Mouse (Mus musculus) kidney, postnatal 36 days (tissue): Measurements from ENCODE around the gene Mapkapk2.
"Not testable (repeated sequence)": the region's sequence is repeated elsewhere in the genome, so short reads cannot be mapped to it uniquely, and the experiment has no call there.

Experiments
- DNase-seq, 2 experiments: peaks; one replicate each; pipeline ENCODE4 v3.0.0; 2021 to 2022; ENCODE audit warnings: mixed read lengths in 2 of 2

The Mapkapk2 gene

DNA sequence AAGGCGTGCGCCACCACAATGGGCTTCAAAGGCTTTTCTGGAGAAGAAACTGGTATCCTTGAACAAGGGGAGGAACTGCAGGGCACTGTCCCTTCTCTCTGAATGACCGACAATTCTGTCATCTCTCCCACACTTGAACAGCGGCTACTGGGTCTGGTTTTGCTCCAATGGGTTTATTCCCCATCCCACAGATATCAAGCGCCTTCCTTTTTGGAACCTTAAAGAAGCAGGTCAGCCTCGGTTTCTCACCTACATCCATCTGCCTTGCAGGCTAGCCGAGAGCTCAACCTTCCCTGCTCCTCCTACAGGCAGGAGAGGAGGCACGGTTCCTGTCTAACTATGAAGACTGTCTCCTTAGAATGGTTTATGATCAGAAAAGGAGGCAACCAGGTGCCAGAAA, 48.7 kb downstream of the Mapkapk2 start:
- no peak for DNase-seq

DNA sequence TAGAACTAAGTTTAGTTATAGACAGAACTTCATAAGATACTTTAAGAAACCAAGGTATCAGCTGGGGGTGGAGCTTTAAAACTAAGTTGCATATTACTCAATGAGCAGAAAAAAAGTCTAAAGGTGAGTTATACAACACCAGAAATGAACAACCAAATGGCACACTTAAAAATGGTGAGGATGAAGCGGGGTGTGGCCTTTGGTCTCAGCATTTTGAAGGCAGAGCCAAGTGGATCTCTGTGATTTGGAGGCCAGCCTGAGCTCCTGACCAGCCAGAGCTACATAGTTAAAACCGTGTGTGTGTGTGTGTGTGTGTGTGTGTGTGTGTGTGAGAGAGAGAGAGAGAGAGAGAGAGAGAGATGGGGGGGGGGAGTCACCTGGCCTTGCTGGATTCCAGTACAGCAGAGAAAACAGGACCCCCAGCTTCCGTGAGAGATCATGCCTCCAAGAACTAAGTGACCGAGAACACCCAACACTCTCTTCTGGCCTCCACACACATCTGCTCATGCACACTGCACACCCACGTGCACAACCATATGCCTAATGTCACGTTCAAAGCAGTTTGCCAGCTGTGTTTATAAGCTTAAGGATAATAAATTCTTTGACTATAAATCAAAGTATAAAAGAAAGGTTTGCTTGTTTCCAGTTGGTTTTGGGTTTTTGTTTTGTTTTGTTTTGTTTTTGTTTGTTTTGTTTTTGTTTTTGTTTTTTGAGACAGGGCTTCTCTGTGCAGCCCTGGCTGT, 49.3 kb downstream of the Mapkapk2 start:
- peak; percentile 56 to 62 for DNase-seq

DNA sequence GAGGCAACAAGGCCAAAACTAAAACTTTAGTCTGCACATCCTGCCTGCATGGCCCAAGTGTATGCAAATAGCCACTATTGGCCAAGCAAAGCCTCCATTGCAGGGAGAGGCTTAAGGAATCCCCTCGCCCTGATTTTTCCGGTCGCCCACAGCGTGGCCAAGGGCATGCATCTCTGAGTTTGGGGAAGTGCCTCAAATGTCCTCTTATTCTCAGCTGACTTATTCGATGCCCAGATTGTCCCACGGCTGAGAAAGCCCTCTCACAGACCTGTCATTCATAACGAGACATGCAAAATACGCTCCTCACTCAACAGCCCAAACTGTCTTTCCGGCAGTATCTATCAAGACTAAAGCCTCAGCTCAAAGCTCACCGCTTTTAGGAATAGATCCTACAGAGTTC, 51.0 kb downstream of the Mapkapk2 start:
- DNase-seq: no peak

DNA sequence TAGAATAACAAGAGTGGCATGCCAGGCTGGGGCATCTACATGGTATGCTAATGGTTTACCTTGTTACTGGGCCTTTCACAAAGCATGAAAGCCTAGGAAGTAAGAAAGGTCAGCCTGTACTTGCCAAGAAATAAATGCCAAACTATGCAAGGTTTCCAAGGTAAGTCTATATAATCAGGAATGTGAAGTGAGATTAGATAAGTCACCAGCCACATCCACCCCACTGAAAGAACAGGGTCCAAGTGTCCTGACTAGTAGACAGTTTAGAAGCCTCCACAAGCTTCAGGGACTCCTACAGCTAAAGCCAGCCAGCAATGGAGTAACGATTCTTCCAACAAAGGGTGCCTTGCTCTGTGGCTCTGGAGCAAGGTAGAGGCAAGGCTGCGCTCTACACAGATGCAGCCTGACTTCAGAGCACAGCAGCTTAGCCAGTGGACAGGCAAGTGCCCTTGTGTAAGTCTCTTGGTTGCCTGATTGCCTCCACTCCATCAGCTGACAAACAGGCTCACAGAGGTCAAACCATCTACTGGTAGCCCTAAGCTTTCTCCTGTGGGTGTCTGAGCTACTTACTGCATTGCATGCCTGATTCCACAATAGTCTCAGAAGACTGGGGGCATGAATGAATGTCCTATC, 51.8 kb downstream of the Mapkapk2 start:
- no peak for DNase-seq

DNA sequence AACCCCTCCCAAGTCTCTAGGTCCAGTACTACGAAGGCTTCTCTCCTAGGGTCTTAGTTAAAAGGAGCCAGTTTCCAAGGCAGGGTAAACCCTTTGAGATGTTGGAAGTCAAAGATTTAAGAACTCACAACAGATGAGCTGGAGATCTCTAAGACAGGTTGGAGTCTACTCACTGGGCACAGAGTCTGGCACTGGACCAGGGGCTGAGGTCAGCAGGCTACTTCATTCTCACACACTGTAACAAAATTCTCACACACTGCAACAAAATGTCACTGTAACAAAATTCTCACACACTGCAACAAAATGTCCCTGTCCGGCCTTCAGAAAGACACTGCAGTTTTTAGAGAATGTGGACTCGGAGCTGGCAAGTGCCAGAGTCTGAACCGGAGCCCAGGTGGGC, 54.0 kb downstream of the Mapkapk2 start:
- DNase-seq: peak in 1 of 2 experiments; percentile 63

DNA sequence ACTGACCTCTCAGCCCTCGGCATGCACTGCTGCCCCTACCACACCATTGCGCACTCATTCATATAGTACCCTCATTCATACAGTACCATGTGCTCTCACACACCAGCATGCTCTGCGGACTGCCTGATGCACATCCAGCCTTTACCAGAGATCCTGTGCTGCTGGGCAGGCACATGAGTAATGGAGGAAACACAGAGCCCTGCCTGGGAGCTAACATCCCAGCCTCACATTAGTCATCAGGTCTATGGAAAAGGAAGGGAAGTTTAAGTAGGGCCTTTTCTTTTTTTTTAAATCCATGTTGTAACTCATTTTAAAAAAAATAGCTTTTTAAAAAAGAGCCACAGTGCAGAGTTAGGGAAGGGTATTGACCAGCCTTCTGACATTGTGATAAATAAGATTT, 54.9 kb downstream of the Mapkapk2 start:
- DNase-seq: no peak

DNA sequence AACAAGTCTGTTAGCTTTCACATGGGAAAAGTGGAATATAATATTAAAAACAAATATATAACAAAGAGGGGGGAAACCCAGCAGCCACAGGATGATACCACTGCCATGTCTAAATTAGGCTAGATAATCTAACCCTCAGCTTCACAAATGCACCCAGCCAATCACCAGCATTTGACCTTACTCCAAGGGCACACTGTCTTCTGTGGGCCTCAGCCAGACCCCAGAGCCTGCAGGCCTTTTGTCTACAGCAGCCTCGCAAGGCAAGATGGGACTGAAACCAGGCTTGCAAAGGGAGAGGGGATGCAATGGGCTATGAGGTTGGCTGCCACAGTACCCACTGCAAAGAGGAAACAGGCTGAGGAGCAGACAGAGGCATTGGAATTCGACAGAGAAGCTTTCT, 55.4 kb downstream of the Mapkapk2 start:
- no peak for DNase-seq

DNA sequence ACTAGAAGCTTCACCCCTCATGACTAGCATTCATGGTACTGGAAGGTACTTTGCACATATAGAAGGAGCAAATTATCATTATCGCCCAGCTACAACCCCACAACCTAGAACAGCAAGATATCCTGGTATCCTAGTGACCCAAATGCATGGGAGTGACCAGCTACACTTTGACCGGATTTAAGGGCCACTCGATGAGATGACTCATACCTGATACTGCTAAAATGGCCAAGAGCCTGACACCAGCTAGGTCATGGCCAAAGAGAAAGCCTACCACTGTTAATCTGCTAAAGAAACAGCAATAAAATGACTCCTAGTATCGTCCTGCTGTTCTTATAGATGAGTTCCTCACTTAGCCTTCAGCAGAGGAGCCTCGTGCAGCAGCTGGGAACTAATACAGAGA, 58.1 kb downstream of the Mapkapk2 start:
- no peak for DNase-seq

DNA sequence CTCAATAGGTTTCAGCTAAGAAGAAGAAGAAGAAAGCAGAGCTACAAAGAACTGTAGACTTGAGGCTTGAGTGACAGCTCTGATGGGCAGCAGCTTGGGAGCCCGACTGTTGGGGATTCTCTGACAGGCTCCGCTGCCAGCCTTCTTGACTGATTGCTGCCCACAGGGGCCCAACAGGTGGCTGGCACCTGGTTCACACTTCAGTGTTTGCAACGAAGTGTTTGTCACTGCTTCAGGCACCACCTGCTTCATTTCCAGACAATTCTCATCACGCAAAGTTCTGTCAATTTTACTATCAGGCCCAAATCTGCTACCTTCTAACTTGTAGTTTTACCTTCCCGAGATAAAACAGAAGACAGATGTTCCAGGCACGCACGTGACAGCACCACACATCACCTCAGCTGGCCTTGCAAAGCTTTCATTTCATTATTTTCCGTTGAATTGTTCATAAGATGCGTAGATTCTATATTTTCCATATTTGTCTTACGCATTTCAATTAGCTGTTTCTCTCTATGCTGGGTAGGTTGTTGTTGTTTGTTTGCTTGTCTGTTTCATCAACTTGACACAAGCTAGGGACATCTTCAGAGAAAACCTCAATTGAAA, 59.1 kb downstream of the Mapkapk2 start:
- DNase-seq: no peak

DNA sequence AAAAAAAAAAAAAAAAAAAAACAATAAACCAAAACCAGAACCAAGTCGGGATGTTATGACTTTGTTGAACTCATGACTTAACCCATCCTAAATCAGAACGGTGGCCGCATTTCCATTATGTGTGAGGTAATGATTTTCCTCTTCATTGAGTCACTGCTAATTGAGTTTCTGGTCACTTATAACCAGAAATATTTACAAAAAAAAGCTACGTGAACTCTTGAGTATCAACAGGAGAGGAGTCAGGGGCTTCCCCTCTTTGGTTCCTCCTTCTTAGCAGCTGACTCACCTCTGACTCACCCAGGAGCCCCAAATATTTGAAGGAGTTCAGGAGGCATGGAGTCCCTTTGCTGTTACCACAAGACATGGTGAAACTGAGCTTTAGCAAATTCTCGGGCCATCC, 59.6 kb downstream of the Mapkapk2 start:
- no peak for DNase-seq

DNA sequence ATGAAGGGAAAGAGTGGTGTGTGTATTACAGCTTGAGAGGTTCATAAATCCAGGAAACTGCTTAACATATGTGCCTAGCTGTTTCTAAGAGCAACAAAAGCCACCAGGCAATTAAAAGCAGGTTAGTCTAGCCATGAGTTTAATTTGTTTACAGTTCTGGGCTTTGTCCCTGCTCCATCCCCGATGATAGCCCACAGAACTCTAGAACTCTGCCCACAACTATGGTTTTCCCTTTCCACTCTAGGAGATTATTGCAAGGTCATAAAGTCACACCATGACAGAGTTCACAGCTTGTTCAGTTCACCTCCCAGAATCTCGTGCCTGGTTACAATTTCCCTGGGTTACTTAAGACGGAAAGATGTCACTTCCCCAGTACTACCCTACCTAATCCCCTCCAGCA, 66.4 kb downstream of the Mapkapk2 start:
- no peak for DNase-seq

DNA sequence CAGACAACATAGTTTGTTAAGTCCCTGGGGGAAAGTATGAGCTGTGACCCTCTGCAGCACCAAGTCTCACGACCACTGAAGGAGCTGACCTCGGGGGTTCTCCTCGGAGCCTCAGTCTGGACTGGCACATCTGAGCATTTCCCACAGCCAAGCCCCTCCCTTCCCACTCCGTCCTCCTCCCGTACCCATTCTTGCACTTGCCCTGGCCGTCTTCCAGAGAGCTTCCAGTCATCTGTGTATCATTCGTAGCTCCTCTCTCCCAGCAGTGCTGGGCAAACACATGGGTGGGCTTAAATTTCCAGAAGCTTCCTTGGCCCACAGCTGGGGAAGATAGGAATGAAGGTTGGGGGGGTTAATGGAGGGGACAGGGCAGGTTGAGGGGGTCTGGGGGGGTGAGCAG, 67.4 kb downstream of the Mapkapk2 start:
- DNase-seq: no peak

DNA sequence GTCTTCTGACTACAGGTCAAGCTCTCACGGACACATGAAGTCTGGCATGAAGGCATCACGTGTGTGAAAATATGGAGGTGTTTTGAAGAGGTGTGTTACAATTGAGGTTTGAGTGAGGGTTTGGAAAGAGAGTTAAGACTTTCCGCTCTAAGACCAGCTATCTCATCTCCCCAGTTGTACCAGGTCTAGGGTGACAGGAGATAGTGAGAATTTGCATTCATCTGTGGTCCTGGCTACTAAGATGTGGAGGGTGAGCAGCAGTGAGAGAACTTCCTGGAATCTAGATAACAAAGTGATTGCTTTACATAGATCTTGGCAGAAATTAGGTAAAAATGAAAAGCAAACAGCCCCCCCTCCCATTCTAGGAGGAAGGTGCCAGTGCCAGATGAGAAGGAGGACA, 68.4 kb downstream of the Mapkapk2 start:
- DNase-seq: no peak

DNA sequence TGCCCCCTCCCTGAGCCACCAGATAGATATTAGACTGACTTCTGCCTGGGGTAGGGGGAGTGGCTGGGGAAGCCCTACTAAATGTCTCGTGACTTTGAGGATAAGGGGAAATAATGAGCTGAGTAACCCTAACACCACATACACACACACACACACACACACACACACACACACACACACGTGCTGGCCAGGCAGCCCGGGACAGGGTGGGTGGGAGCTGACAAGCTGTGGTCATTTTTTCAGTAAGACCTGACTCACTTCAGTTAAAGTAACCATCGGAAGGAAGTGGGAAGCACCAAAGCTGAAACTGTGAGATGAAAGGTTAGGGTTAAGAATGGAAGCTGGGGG, 71.8 kb downstream of the Mapkapk2 start:
- DNase-seq: no peak

DNA sequence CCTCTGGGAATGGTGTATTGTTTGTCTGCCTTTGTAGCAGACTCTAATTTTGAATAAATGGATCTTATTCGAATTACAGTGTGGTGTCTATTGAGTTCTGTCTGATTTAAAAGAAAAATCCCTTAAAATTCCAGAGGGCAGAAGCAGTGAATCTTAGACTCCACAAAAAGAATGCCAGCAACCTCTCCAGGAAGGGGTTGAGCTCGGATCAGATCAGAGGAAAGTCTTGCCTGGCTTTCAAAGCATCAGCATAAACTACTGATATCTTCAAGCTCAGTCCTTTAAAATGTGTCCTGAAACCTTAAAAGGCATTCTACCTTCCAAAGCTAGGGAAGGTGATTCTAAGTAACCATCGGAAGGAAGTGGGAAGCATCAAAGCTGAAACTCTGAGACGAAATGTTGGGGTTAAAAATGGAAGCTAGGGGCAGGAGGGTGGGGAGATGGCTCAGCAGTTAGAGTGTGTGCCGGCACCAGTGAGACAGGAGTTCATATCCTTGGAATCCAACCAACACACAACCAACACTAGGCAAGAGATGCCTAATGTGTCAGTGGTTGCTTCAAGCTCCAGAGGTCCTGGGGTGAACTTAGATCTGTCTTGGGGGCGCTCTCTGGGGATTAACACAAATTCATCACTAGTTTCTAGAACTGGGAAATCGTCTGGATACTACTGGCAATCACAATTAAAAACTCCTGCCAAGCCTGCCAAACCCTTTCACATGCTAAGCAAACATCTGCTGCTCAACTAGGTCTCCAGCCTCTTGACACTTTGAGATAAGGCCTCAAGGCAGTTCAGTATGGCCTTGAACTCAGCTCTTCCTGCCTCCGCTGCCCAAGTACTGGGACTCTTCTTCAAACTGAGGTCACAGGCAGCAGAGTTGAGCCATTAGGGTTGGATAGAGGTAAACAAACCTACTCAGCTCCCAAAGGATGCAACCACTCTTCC, 72.5 kb downstream of the Mapkapk2 start:
- no peak for DNase-seq

DNA sequence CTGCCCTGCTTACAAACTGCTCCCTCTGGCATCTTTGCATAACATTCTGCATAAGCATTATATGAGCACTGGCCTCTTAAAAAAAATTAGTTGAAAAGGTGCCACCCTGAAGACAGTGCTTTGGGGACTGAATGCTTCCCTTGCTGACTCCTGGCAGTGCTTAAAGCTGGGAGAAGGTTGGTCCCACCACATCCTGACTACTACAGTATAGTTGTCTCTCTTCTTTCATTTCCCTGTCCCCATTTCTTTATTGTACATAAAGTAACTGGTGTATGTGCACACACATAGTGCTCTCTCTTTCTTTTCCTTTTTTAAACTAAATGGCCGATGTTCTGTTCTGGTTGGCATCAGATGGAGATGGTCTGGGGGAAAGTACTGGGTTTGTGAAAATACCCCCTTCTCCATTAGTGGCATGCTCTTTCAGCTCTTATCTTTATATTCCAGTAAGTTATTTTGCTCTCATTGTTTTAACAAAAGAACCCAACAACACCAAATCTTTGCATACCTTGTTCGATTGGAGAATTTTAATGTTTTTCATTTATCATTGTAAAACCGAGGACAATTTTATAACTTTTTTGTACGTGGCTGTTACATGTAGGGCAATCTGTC, 74.3 kb downstream of the Mapkapk2 start:
- not testable (repeated sequence) for DNase-seq

DNA sequence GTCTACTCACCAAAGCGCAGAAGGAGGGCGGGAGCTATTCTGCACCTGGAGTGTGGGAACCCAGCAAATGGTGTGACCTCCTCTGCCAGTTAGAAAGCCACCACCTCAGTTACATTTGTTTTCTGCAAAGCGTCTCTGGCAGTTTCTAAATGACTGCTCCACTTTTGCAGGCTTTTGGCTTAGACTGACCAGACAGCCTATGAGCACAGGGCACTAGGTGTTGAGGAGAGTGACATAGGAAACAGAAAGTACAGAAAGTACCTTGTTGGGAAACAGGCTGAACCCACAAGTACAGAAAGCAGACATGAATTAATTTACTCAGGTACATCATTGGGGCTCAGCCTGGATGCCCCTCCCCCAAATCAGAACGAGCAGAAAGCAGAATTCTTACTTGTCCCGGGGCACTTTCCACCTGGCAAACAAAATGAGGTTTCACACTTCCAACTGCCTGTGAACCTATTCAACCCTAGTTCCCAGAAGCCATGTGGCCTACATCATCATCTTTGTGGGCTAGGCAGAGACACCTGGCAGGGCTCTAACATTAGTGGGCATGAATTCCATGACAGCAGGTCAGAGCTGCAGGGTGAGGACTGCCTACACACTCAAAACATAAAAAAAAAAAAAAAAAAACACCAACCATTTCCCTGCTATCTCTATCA, 74.9 kb downstream of the Mapkapk2 start:
- peak; percentile 18 to 32 for DNase-seq

DNA sequence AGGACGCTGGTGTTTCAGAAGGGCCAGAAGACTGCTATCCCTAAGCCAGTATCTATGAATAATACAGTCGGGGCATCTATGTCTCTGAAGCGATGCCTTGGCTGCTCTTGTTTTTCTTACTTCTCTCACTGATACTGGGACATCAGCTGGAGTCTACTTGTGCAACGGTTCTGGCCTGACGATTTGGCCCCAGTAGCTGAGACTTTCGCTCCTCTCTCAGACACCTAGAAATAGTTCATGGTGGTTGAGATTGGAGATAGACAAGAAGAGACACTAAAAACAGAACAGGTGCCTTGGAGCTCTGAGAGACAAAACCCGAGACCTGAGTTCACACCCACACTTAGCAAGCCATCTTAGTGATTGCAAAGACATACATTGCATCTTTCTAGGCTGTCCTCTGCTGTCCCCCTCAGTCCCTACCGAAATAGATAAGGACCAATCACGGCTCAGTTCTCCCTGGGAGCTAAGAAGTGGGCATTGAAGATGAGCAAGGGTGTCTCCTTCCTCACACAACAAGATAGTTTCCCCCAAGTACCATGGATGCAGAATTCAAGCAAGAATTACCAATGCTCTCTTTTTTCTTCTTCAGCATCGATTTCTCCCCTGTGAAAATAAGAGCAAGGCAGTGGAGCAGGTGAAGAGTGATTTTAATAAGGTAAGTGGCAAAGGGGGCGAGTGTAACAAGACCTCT, 75.6 kb downstream of the Mapkapk2 start:
- DNase-seq: no peak

DNA sequence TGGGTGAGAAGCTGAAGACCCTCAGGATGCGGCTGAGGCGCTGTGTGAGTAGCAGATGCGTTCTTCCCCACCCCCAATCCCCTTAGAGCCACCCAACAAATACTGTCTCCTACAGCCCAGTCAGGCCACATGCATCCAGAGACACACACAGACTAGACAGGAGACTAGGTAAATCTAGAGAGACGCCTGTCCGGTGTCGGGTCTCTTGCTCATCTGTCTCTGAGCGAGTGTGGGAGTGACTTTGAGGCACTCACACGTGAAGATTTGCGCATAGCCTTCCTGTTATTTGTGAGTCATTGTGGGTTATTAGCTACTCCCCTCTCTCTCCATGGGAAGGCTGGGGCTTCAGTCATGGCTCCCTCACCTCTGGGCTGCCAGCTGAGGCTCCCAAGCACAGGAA, 76.2 kb downstream of the Mapkapk2 start:
- DNase-seq: no peak

DNA sequence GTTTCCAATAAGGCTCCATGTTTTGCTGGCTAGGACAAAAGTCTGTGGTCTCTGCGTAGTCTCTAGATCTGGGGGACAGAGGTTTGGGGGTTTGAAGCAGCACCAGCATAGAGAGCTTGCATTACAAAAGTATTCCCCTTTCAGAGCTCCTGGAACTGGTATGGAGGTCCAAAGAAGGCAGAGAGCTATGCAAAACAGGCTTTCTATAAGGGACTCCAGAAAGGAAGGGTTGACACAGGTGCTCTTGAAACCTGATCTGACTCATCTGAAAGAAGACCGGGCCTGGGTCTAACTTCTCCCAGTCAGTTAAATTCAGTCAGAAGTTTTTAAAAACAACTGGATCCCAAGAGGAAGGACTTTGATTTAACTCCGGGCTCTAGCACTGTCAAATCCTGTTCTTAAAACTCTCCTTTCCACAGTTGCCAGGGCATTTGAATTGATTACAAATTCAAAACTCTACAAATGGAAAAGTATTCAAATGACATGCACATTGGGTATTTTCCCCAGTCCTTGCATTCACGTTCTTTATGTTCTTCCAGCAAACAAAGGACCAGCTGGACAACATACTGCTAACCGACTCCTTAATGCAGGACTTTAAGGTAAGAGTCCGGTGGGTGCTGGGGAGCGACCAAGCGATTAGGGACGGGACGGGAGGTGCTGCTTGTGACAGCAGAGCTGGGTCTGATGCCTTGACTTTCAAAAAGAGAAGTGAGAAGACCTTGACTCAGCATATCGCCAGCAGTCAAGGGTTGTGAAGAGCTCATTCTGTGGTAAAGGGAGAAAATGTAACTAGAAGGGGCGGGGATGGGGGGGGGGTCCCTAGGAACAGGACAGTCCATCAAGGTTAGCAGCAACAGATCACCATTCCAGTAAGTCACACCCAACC, 77.0 kb downstream of the Mapkapk2 start:
- no peak for DNase-seq
